Mouse (Mus musculus) adrenal gland, adult 8-10 months (tissue): ENCODE measurements around the gene Arhgap27. TPM values are rescaled to one million over a fixed set of nuclear protein-coding genes. Genes with fewer than 3 reads are reported as not detected.
A peak's percentile ranks its signal among the peaks of the same experiment; 100 is the strongest.
"Not testable (repeated sequence)": the region's sequence is repeated elsewhere in the genome, so short reads cannot be mapped to it uniquely, and the experiment has no call there.

Source experiments
- DNase-seq: peaks from one replicate; pipeline ENCODE4 v3.0.0; 2022
- total RNA-seq, 4 experiments: library from RNA; stranded (reverse); gene quantifications; 2 replicates each; pipeline ENCODE4 v1.2.4; 2022

The Arhgap27 gene
- total RNA-seq, 4 experiments from 2014 or later: 11.9 to 22.2 (median 15.9) TPM

- DNase-seq: peak; percentile 59
Measured at GRCm38 (mm10) chr11:103332186-103332889, 31.2 kb downstream of the Arhgap27 start.

DNA sequence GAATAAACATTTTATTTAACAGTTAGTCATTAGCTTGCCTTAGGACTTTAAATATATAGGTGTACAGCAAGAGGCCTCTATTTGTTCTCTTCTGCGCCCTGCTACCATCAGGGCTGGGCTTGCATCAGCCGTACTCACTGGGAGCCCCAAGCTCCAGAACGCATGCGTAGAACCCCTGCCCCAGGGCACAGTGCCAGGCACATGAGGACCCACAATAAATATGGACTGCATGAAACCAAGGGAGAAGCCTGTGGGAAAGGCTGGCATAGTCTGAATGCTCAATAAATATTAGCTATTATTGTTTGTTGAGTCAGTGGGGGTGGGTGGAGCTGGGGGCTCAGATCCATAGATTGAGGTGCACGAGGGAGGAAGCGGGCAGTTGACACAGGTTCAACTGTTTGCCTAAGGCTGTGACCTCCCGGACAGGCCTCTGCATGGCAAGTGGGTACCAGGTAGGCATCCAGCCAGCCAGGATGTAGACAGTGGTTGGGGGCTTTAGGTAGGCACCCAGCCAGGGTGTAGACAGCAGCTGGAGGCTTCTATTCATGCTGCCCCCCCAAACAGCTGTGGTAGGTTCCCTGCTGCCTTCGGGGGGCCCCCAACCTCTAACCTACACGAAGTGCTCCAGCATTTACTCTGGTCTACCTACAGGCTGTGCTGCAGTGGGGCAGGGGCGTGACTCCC, 31.8 kb downstream of the Arhgap27 start:
- no peak for DNase-seq

GRCm38 (mm10) chr11:103330651-103331319, 32.7 kb downstream of the Arhgap27 start:
- no peak for DNase-seq

- peak; percentile 41 for DNase-seq
Measured at GRCm38 (mm10) chr11:103326950-103327349, 36.5 kb downstream of the Arhgap27 start.

DNA sequence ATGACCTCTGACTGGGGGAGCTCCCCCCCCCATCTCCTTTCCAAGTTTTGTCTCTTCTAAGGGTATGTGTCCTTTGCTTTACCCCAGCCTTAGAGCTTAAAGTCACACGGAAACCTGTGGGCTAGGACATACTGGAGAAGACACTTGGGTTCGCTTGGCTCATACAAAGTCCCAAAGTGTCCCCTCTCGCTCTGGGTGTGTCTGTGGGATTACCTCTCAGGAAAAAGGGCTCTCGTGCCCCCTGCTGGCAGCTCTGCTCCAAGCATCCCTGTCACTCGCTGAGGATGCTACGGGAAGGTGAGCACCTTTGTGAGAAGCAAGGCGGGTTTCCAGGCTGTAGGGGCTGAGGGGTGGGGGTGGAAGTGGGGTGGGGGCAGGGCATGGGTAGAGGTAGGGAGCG, 38.3 kb downstream of the Arhgap27 start:
- DNase-seq: no peak

GRCm38 (mm10) chr11:103324723-103325122, 38.8 kb downstream of the Arhgap27 start:
- no peak for DNase-seq

DNA sequence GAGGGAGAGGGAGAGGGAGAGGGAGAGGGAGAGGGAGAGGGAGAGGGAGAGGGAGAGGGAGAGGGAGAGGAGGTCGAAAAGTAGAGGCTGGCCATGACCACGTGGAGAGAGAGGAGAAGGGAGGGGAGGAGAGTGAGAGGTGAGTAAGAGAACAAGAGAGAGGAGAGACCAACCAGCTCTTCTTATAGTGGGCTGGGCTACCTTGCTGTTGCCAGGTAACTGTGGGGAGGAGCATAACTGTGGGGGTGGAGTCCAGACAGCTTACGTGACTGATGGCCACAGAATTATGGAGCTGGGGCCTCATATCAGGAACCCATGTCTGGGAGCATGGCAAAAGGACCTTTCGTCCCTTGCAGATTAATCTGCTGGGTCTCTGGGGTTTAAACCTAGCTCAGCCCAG, 40.7 kb downstream of the Arhgap27 start:
- DNase-seq: not testable (repeated sequence)

DNA sequence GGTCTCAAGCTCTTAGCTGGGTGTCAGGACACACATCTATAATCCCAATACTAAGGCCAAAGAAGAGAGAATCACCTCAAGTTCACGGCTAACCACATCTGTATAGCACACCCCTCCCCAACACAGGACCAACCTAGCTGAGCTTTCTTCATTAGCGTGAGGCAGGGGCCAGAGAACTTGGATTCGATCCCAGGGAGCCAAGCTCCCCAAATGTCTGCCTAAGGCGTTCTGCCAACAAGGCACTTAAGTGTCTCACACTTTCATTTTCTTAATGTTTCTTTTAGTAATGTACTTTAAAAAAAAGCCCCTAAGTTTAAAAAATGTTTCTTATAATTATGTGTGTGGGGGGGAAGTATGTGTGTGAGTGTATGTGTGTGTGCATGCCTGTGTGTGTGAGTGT, 42.8 kb downstream of the Arhgap27 start:
- no peak for DNase-seq

GRCm38 (mm10) chr11:103320196-103320595, 43.3 kb downstream of the Arhgap27 start:
- no peak for DNase-seq

DNA sequence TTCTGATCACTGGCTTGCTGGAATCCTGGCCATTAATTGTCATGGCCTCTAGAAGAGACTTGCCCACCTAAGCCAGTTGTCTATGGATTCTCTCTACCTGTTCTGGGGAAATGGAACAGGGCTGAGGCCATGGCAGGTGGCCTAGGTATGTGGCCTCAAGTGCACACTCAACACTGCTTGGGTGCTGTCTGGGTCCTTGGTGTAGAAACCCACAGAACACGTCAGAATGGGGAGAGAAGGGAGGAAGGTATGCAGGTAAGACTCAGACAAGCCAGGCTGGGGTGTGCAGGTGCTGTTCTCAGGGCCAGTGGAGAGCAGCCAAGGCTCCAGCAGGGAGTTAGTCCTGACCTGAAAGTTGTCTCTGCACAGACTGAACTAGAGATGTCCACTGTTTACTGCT, 45.5 kb downstream of the Arhgap27 start:
- no peak for DNase-seq

DNA sequence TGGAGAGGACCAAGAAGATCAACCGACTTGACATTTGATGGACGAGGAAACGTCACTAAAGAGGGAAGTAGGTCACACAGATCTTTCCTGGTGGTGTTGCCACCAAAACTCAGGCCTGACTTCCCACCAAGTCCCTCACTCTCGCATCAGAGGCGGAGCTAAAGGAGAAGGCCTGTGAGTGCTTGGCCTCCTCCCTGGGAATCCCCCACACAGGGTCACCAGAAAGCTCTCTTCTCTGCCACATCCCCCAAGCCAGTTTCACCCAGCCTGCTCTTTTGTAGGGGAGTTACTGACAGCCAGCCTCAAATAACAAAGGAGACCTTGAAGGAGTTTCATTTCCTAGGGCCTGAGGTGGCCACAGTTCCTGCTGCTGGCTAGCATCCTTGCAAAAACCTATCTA, 48.1 kb downstream of the Arhgap27 start:
- DNase-seq: no peak

GRCm38 (mm10) chr11:103314736-103315374, 48.6 kb downstream of the Arhgap27 start:
- DNase-seq: no peak

GRCm38 (mm10) chr11:103313542-103313941, 50.0 kb downstream of the Arhgap27 start:
- no peak for DNase-seq

DNA sequence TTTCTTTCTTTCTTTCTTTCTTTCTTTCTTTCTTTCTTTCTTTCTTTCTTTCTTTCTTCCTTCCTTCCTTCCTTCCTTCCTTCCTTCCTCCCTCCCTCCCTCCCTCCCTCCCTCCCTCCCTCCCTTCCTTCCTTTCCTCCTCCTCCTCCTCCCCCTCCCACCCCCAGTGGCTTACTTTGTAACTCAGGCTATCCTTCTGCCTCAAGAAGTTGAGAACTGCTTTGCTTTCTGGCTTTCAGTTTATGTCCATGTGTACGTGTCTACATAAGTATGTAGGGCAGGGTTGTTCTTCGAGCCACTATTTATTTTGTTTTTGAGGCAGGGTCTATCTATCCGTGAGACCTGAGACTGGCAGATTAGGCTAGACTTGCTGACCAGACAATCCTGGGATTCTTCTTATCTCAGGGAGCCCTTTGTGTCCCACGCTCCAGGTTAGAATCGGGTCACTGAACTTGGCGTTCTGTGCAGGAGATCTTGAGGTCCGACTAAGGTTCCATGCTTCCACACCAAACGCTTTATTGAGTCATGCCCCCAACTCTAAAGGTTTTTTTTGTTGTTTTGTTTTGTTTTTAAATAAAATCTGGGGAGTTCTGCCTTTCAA, 50.7 kb downstream of the Arhgap27 start:
- no peak for DNase-seq

DNA sequence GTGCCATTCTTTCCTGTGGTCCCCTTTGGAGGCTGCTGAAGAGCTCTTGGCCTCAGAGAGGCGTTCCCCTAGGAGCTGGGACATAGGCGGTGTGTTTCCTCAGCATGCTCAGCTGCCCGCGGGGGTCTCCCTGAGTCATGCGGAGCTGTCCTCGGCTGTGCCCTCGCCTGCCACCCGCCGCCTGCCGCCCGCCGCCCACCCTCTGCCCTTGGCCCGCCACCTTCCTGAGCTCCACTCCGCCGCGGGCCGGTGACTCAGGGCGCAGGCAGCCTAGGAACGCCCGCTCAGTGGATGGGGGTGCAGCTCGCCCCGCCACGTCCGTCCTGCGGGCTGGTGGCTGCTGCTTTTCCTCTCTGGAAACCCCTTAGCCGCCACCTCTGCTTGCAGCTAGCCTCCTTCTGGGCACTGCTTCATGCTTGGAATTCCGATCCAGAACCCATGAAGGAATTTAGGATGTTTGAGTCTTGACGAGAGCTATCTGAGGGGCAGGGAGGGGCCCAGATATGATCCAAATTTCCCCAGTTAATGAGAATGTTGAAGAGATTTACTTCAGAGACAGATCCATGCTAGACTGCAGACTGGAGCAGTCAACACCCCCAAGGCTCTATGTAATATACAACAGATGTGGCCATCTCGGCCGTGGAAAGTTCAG, 51.4 kb downstream of the Arhgap27 start:
- peak; percentile 60 for DNase-seq

DNA sequence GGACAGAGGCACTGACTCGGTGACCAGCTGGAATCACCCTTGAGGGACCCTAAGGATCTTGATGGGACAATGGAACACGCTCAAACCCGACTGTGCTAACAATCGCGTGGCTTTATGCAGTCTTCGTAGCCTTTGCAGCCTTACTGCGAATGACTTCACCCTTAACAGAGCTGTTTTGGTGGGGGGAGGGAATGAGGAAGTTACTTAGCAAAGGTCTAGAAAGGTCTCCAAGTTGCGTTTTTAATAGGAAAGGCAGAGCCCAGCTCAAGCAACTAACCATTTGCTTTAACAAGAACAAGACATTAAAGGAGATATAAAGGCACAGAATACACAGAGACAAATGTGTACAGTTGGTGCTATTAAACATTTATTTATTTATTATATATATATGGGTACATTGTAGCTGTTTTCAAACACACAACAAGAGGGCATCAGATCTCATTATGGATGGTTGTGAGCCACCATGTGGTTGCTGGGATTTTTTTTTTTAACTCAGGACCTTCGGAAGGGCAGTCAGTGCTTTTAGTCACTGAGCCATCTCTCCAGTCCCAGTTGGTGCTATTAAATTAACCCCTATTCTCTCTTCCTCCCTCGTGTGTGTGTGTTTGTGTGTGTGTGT, 53.4 kb downstream of the Arhgap27 start:
- DNase-seq: no peak

DNA sequence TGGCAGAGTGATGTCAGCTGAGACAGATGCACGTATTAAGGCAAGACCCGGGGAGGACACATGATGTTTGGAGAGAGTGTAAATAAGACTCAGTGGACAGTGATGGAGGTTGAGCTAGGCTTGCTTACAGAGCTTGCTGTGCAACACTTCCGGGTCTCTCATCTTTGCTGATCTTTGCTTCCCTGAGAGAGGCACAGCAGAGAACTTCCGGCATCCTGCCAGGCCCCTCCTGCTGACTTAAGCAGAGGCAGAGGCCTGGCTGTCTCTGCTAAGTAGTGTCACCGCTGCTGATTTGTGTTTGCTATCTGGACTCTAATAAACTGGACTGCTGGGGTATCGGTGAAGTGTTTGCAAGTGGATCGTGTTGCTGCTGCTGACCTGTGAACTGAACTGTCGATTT, 55.6 kb downstream of the Arhgap27 start:
- no peak for DNase-seq

- no peak for DNase-seq
Measured at GRCm38 (mm10) chr11:103304525-103304924, 59.0 kb downstream of the Arhgap27 start.

DNA sequence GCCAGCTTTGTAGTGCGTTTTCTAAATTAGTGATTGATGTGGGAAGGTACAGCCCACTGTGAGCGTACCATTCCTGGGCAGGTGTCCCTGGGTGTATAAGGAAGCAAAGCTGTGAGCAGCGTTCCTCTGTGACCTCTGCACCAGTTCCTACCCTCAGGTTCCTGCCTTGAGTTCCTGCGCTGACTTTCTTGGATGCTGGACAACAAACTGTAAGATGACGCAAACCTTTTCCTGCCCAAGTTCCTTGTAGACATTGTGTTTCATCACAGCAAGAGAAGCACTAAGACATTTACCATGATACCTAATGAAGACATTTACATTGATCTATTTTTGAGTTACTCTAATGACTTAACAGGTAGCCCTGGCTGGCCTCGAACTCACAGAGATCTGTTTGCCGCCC, 68.7 kb downstream of the Arhgap27 start:
- no peak for DNase-seq

DNA sequence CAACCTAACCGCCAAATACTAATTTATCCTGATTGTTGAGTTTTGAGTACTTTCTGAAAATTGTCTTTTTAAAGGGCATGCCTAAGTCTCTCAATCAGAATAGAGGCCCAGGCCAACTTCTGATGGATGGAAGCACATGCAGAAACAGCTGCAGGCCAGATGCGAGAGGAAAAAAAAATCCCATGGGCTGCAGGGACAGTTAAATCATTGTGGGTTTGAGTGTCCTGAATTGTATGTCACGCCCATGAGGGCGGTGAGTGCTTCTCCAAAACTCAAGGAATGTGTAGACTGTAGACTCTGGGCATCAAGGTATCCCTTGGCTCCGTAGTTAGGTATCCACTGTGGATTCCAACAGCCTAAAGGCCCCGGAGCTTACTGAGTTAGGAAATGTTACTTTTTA, 69.4 kb downstream of the Arhgap27 start:
- no peak for DNase-seq

DNA sequence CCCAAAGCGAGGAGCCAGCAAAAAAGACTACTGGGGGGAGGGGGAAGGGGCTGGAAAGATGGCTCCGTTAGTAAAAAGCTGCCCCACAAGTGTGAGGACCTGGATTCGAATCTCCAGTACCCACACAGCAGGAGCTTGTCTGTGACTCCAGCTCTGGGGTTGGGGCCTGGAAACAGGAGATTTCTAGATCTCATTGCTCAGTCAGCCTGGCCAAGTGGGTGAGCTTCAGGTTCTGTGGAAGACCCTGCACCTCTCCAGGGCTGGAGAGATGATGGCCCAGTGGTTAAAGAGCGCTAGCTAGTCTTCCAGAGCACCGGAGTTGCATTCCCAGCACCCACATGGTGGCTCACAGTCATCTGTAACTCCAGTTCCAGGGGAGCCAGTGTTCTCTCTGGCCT, 70.6 kb downstream of the Arhgap27 start:
- no peak for DNase-seq
